Mouse (Mus musculus): ENCODE results near the gene Ak9. TPM values are rescaled to one million over a fixed set of nuclear protein-coding genes. Genes with fewer than 3 reads are reported as not detected.

Gene Ak9
- total RNA-seq, 2 experiments from 2014 or later = 0.07 TPM; not detected in 1

GRCm38 (mm10) chr10:41480938-41481880 is 177.4 kb downstream of the Ak9 start:
- no peak for ATAC-seq (ENCODE audit: poor library complexity, severe bottlenecking)

DNA sequence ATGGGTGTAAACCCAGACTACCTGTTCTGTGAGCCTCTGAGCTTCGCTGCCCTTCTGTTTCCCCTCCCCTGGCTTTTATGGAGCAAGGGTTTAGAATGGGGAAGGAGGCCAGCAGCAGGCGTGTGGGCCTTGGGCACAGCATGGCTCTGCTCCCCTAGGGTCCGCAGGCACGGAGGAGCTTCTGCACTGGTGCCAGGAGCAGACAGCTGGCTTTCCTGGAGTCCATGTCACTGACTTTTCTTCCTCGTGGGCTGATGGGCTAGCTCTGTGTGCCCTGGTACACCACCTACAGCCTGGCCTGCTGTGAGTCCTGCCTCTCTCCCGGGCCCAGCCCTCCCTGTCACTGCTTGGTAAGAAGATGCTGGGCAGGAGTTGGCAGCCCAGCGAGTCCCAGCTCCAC is 178.7 kb downstream of the Ak9 start:
- no peak for ATAC-seq (ENCODE audit: poor library complexity, severe bottlenecking)

Other genes with a start within 250 kb of the Ak9 start
- not detected in 2 replicates for gene Gpr6, start 231.7 kb upstream of the Ak9 start, total RNA-seq (2015)
- gene Gpr6, start 231.7 kb upstream of the Ak9 start, total RNA-seq (2017) = not detected in 2 replicates
- 25.7 and 25.9 TPM in 2 replicates for gene Fig4, start 720 bp upstream of the Ak9 start, total RNA-seq (2015)
- gene Fig4, start 720 bp upstream of the Ak9 start, total RNA-seq (2017) = 30.9 and 32.1 TPM in 2 replicates
- gene Zbtb24, start 146.4 kb downstream of the Ak9 start, total RNA-seq (2015) = 9.3 and 12.6 TPM in 2 replicates
- 22.3 and 26.2 TPM in 2 replicates for gene Zbtb24, start 146.4 kb downstream of the Ak9 start, total RNA-seq (2017)
- 48.0 and 57.5 TPM in 2 replicates for gene Mical1, start 172.3 kb downstream of the Ak9 start, total RNA-seq (2015)
- 59.9 and 60.7 TPM in 2 replicates for gene Mical1, start 172.3 kb downstream of the Ak9 start, total RNA-seq (2017)
- gene Smpd2, start 186.4 kb downstream of the Ak9 start, total RNA-seq (2015) = 9.4 and 14.3 TPM in 2 replicates
- gene Smpd2, start 186.4 kb downstream of the Ak9 start, total RNA-seq (2017) = 10.9 and 11.3 TPM in 2 replicates
- gene Ppil6, start 186.5 kb downstream of the Ak9 start, total RNA-seq (2015) = 1.2 and 1.3 TPM in 2 replicates
- gene Ppil6, start 186.5 kb downstream of the Ak9 start, total RNA-seq (2017) = not detected in 2 replicates
- gene Cd164, start 215.4 kb downstream of the Ak9 start, total RNA-seq (2015) = 161 and 188 TPM in 2 replicates
- 115 and 135 TPM in 2 replicates for gene Cd164, start 215.4 kb downstream of the Ak9 start, total RNA-seq (2017)